Mouse (Mus musculus): Measurements from ENCODE around the gene Tpm3. TPM values are rescaled to one million over a fixed set of nuclear protein-coding genes. Genes with fewer than 3 reads are reported as not detected.

The Tpm3 gene
- polyA plus RNA-seq (2014; fragmentation: Nextera tagmentation; extraction: Ambion mirVana) = 533 and 553 TPM in 2 replicates

- Histone ChIP-seq H3K27ac (ENCODE audit: low read length) (no peak within 1 kb of the TSS), H3K9ac (replicated peaks; ENCODE audit: low read depth, low read length) (no peak within 1 kb of the TSS), H3K9me3 (ENCODE audit: control insufficient read depth, low read depth, low read length) (no peaks in the 10 kb centered on the region), H3K4me2 (replicated peaks; ENCODE audit: low read depth, low read length) (no peak within 1 kb of the TSS), H3K4me1 (ENCODE audit: control insufficient read depth, insufficient read depth, low read length) (peaks cover 6% of the 10 kb centered on the region; the same call in 1 of the 2 replicates), H3K36me3 (ENCODE audit: control insufficient read depth, insufficient read depth, low read length) (no peaks in the 10 kb centered on the region), H3K27me3 (ENCODE audit: control insufficient read depth, insufficient read depth, low read length) (no peaks in the 10 kb centered on the region), H3K4me3 (ENCODE audit: low read depth, low read length) (no peak within 1 kb of the TSS)
- 70% methylated on average over 4 of the region's 4 CpGs for WGBS
- no peak for ATAC-seq (ENCODE audit: insufficient number of reproducible peaks, insufficient read depth, low FRiP score, low read depth)
Measured at GRCm38 (mm10) chr3:90072294-90072693, at the start of gene Tpm3. Gene Tpm3 (plus strand): TSS chr3:90072649.

GRCm38 (mm10) chr3:90034653-90035052 lies 37.8 kb upstream of the Tpm3 start:
- Histone ChIP-seq H3K27me3 (ENCODE audit: control insufficient read depth, insufficient read depth, low read length) (no peaks in the 10 kb centered on the region), H3K4me1 (ENCODE audit: control insufficient read depth, insufficient read depth, low read length) (no peaks in the 10 kb centered on the region), H3K4me2 (replicated peaks; ENCODE audit: low read depth, low read length) (no peak overlapping the region), H3K36me3 (ENCODE audit: control insufficient read depth, insufficient read depth, low read length) (peaks cover 65% of the 10 kb centered on the region), H3K27ac (ENCODE audit: low read length) (no peak overlapping the region), H3K9ac (replicated peaks; ENCODE audit: low read depth, low read length) (no peak overlapping the region), H3K9me3 (ENCODE audit: control insufficient read depth, low read depth, low read length) (no peaks in the 10 kb centered on the region), H3K4me3 (ENCODE audit: low read depth, low read length) (no peak overlapping the region)
- 91% methylated on average over 2 of the region's 2 CpGs for WGBS
- no peak for ATAC-seq (ENCODE audit: insufficient number of reproducible peaks, insufficient read depth, low FRiP score, low read depth)

GRCm38 (mm10) chr3:90036263-90036662 lies 36.2 kb upstream of the Tpm3 start:
- Histone ChIP-seq H3K4me2 (replicated peaks; ENCODE audit: low read depth, low read length) (no peak overlapping the region), H3K9me3 (ENCODE audit: control insufficient read depth, low read depth, low read length) (no peaks in the 10 kb centered on the region), H3K4me1 (ENCODE audit: control insufficient read depth, insufficient read depth, low read length) (no peaks in the 10 kb centered on the region), H3K4me3 (ENCODE audit: low read depth, low read length) (no peak overlapping the region), H3K27me3 (ENCODE audit: control insufficient read depth, insufficient read depth, low read length) (no peaks in the 10 kb centered on the region), H3K27ac (ENCODE audit: low read length) (no peak overlapping the region), H3K9ac (replicated peaks; ENCODE audit: low read depth, low read length) (no peak overlapping the region), H3K36me3 (ENCODE audit: control insufficient read depth, insufficient read depth, low read length) (peaks cover 69% of the 10 kb centered on the region)
- WGBS = 84% methylated on average over 1 of the region's 1 CpGs
- no peak for ATAC-seq (ENCODE audit: insufficient number of reproducible peaks, insufficient read depth, low FRiP score, low read depth)

GRCm38 (mm10) chr3:90049691-90050090 lies 22.8 kb upstream of the Tpm3 start:
- Histone ChIP-seq H3K4me1 (ENCODE audit: control insufficient read depth, insufficient read depth, low read length) (peaks cover 13% of the 10 kb centered on the region), H3K27ac (ENCODE audit: low read length) (no peak overlapping the region), H3K4me3 (ENCODE audit: low read depth, low read length) (no peak overlapping the region), H3K9me3 (ENCODE audit: control insufficient read depth, low read depth, low read length) (no peaks in the 10 kb centered on the region), H3K27me3 (ENCODE audit: control insufficient read depth, insufficient read depth, low read length) (no peaks in the 10 kb centered on the region), H3K9ac (replicated peaks; ENCODE audit: low read depth, low read length) (no peak overlapping the region), H3K36me3 (ENCODE audit: control insufficient read depth, insufficient read depth, low read length) (peaks cover 18% of the 10 kb centered on the region), H3K4me2 (replicated peaks; ENCODE audit: low read depth, low read length) (no peak overlapping the region)
- WGBS = 30% methylated on average over 3 of the region's 3 CpGs
- no peak for ATAC-seq (ENCODE audit: insufficient number of reproducible peaks, insufficient read depth, low FRiP score, low read depth)

- Histone ChIP-seq H3K4me1 (ENCODE audit: control insufficient read depth, insufficient read depth, low read length) (peaks cover 13% of the 10 kb centered on the region), H3K9ac (replicated peaks; ENCODE audit: low read depth, low read length) (peak within 1 kb of the TSS; percentile 95), H3K27ac (ENCODE audit: low read length) (peak within 1 kb of the TSS; percentile 93), H3K9me3 (ENCODE audit: control insufficient read depth, low read depth, low read length) (no peaks in the 10 kb centered on the region), H3K4me3 (ENCODE audit: low read depth, low read length) (peak within 1 kb of the TSS; percentile 89), H3K27me3 (ENCODE audit: control insufficient read depth, insufficient read depth, low read length) (no peaks in the 10 kb centered on the region), H3K36me3 (ENCODE audit: control insufficient read depth, insufficient read depth, low read length) (peaks cover 21% of the 10 kb centered on the region), H3K4me2 (replicated peaks; ENCODE audit: low read depth, low read length) (peak within 1 kb of the TSS; percentile 63)
- under 1% methylated on average over 38 of the region's 43 CpGs for WGBS
- ATAC-seq (ENCODE audit: insufficient number of reproducible peaks, insufficient read depth, low FRiP score, low read depth) = peak; percentile 74
Measured at GRCm38 (mm10) chr3:90051441-90052350, 20.8 kb upstream of the Tpm3 start, which contains the start of gene 4933434E20Rik. Gene 4933434E20Rik (plus strand): TSS chr3:90051636.

GRCm38 (mm10) chr3:90052351-90053241 lies 19.9 kb upstream of the Tpm3 start, which contains the start of gene Ubap2l:
Gene Ubap2l (minus strand): TSS chr3:90052628.
- H3K36me3 ChIP-seq (ENCODE audit: control insufficient read depth, insufficient read depth, low read length) = peaks cover 25% of the 10 kb centered on the region
- H3K4me1 ChIP-seq (ENCODE audit: control insufficient read depth, insufficient read depth, low read length) = peaks cover 13% of the 10 kb centered on the region
- peak within 1 kb of the TSS; percentile 89 for H3K4me3 ChIP-seq (ENCODE audit: low read depth, low read length)
- peak within 1 kb of the TSS; percentile 97 for H3K27ac ChIP-seq (ENCODE audit: low read length)
- peak within 1 kb of the TSS; percentile 95 for H3K9ac ChIP-seq (replicated peaks; ENCODE audit: low read depth, low read length)
- no peaks in the 10 kb centered on the region for H3K9me3 ChIP-seq (ENCODE audit: control insufficient read depth, low read depth, low read length)
- WGBS = under 1% methylated on average over 81 of the region's 81 CpGs
- ATAC-seq (ENCODE audit: insufficient number of reproducible peaks, insufficient read depth, low FRiP score, low read depth) = peak; percentile 93
- peak within 1 kb of the TSS; percentile 63 for H3K4me2 ChIP-seq (replicated peaks; ENCODE audit: low read depth, low read length)
- H3K27me3 ChIP-seq (ENCODE audit: control insufficient read depth, insufficient read depth, low read length) = no peaks in the 10 kb centered on the region

- Histone ChIP-seq H3K4me2 (replicated peaks; ENCODE audit: low read depth, low read length) (no peak overlapping the region), H3K4me3 (ENCODE audit: low read depth, low read length) (no peak overlapping the region), H3K27ac (ENCODE audit: low read length) (no peak overlapping the region), H3K4me1 (ENCODE audit: control insufficient read depth, insufficient read depth, low read length) (no peaks in the 10 kb centered on the region), H3K36me3 (ENCODE audit: control insufficient read depth, insufficient read depth, low read length) (peaks cover 36% of the 10 kb centered on the region), H3K9me3 (ENCODE audit: control insufficient read depth, low read depth, low read length) (no peaks in the 10 kb centered on the region), H3K27me3 (ENCODE audit: control insufficient read depth, insufficient read depth, low read length) (no peaks in the 10 kb centered on the region), H3K9ac (replicated peaks; ENCODE audit: low read depth, low read length) (no peak overlapping the region)
- WGBS = 90% methylated on average over 6 of the region's 6 CpGs
- no peak for ATAC-seq (ENCODE audit: insufficient number of reproducible peaks, insufficient read depth, low FRiP score, low read depth)
Measured at GRCm38 (mm10) chr3:90061549-90061948, 10.9 kb upstream of the Tpm3 start.

- H3K27me3 ChIP-seq (ENCODE audit: control insufficient read depth, insufficient read depth, low read length) = no peaks in the 10 kb centered on the region
- no peak overlapping the region for H3K27ac ChIP-seq (ENCODE audit: low read length)
- H3K9ac ChIP-seq (replicated peaks; ENCODE audit: low read depth, low read length) = no peak overlapping the region
- no peak for ATAC-seq (ENCODE audit: insufficient number of reproducible peaks, insufficient read depth, low FRiP score, low read depth)
- H3K36me3 ChIP-seq (ENCODE audit: control insufficient read depth, insufficient read depth, low read length) = peaks cover 27% of the 10 kb centered on the region
- no peaks in the 10 kb centered on the region for H3K9me3 ChIP-seq (ENCODE audit: control insufficient read depth, low read depth, low read length)
- H3K4me3 ChIP-seq (ENCODE audit: low read depth, low read length) = no peak overlapping the region
- no peak overlapping the region for H3K4me2 ChIP-seq (replicated peaks; ENCODE audit: low read depth, low read length)
- WGBS = 75% methylated on average over 2 of the region's 2 CpGs
- no peaks in the 10 kb centered on the region for H3K4me1 ChIP-seq (ENCODE audit: control insufficient read depth, insufficient read depth, low read length)
Measured at GRCm38 (mm10) chr3:90062539-90062938, 9.9 kb upstream of the Tpm3 start.
